Mouse (Mus musculus): ENCODE data around the gene Runx2. TPM values are rescaled to one million over a fixed set of nuclear protein-coding genes. Genes with fewer than 3 reads are reported as not detected.

Runx2 gene
- total and polyA plus RNA-seq, 3 experiments, result not detected

GRCm38 (mm10) chr17:44557199-44558111 is 257.1 kb downstream of the Runx2 start:
- Histone ChIP-seq H3K4me1 (ENCODE audit: control insufficient read depth in 1 of 2, insufficient read depth in 2 of 2, low read length in 2 of 2) (no peaks in the 10 kb centered on the region), H3K9me3 (replicated peaks; ENCODE audit: insufficient read depth, low read length) (no peaks in the 10 kb centered on the region), H3K4me3 (ENCODE audit: control insufficient read depth in 1 of 2, insufficient read depth in 1 of 2, low read depth in 2 of 2, low read length in 2 of 2) (no peak overlapping the region), H3K36me3 (ENCODE audit: control insufficient read depth in 1 of 2, insufficient read depth in 2 of 2, low read length in 2 of 2) (no peaks in the 10 kb centered on the region), H3K9ac (ENCODE audit: control insufficient read depth, low read depth, low read length, poor library complexity, severe bottlenecking) (no peak overlapping the region), H3K27me3 (ENCODE audit: control insufficient read depth in 1 of 2, insufficient read depth in 2 of 2, low read length in 2 of 2) (no peaks in the 10 kb centered on the region; a peak in 1 of 4 replicates), H3K27ac (ENCODE audit: control insufficient read depth, low read depth, low read length) (no peak overlapping the region), H3K79me2 (ENCODE audit: control insufficient read depth, insufficient read depth, low read length, poor library complexity) (no peaks in the 10 kb centered on the region)
- no peak for TF ChIP-seq EP300 (IDR thresholded peaks at IDR 0.05; ENCODE audit: low read depth in 1 of 2, low read length in 2 of 2)
- TF ChIP-seq USF1 (IDR thresholded peaks at IDR 0.05; ENCODE audit: low read depth, low read length), result no peak
- no peak for TF ChIP-seq CTCF (IDR thresholded peaks at IDR 0.05 in 2 of 3, conservative IDR thresholded peaks at IDR 0.05 in 1 of 3; ENCODE audit: control insufficient read depth in 1 of 3, insufficient read depth in 1 of 3, low read depth in 2 of 3, low read length in 3 of 3, poor library complexity in 1 of 3, severe bottlenecking in 1 of 3)
- no peak for TF ChIP-seq SIN3A (IDR thresholded peaks at IDR 0.05; ENCODE audit: low read length)
- no peak for TF ChIP-seq SMC3 (IDR thresholded peaks at IDR 0.05; ENCODE audit: low read depth, low read length)
- no peak for TF ChIP-seq MAZ (IDR thresholded peaks at IDR 0.05; ENCODE audit: low read depth, low read length)
- DNase-seq (ENCODE audit: low read depth, low spot score), result no peak

GRCm38 (mm10) chr17:44554941-44555340 is 259.7 kb downstream of the Runx2 start:
- no peaks in the 10 kb centered on the region for H3K79me2 ChIP-seq (ENCODE audit: control insufficient read depth, insufficient read depth, low read length, poor library complexity)
- no peak overlapping the region for H3K9ac ChIP-seq (ENCODE audit: control insufficient read depth, low read depth, low read length, poor library complexity, severe bottlenecking)
- no peak for TF ChIP-seq E2F4 (IDR thresholded peaks at IDR 0.05; ENCODE audit: borderline replicate concordance, low read depth, low read length)
- no peak for TF ChIP-seq RCOR1 (IDR thresholded peaks at IDR 0.05; ENCODE audit: low read depth, low read length)
- TF ChIP-seq SIN3A (IDR thresholded peaks at IDR 0.05; ENCODE audit: low read length), result no peak
- TF ChIP-seq POLR2AphosphoS2 (IDR thresholded peaks at IDR 0.05; ENCODE audit: low read length), result no peak
- no peak for TF ChIP-seq POLR2A (IDR thresholded peaks at IDR 0.05; ENCODE audit: control insufficient read depth in 1 of 2, insufficient read depth in 1 of 2, low read depth in 1 of 2, low read length in 2 of 2, poor library complexity in 1 of 2)
- TF ChIP-seq TBP (IDR thresholded peaks at IDR 0.05; ENCODE audit: low read depth, low read length), result no peak
- no peaks in the 10 kb centered on the region for H3K4me1 ChIP-seq (ENCODE audit: control insufficient read depth in 1 of 2, insufficient read depth in 2 of 2, low read length in 2 of 2)
- H3K27ac ChIP-seq (ENCODE audit: control insufficient read depth, low read depth, low read length), result no peak overlapping the region
- H3K9me3 ChIP-seq (replicated peaks; ENCODE audit: insufficient read depth, low read length), result no peaks in the 10 kb centered on the region
- no peaks in the 10 kb centered on the region; a peak in 1 of 4 replicates for H3K27me3 ChIP-seq (ENCODE audit: control insufficient read depth in 1 of 2, insufficient read depth in 2 of 2, low read length in 2 of 2)
- no peak for DNase-seq (ENCODE audit: low read depth, low spot score)
- H3K36me3 ChIP-seq (ENCODE audit: control insufficient read depth in 1 of 2, insufficient read depth in 2 of 2, low read length in 2 of 2), result no peaks in the 10 kb centered on the region
- no peak overlapping the region for H3K4me3 ChIP-seq (ENCODE audit: control insufficient read depth in 1 of 2, insufficient read depth in 1 of 2, low read depth in 2 of 2, low read length in 2 of 2)

- Histone ChIP-seq H3K27me3 (ENCODE audit: control insufficient read depth in 1 of 2, insufficient read depth in 2 of 2, low read length in 2 of 2) (no peaks in the 10 kb centered on the region), H3K36me3 (ENCODE audit: control insufficient read depth in 1 of 2, insufficient read depth in 2 of 2, low read length in 2 of 2) (no peaks in the 10 kb centered on the region), H3K4me1 (ENCODE audit: control insufficient read depth in 1 of 2, insufficient read depth in 2 of 2, low read length in 2 of 2) (no peaks in the 10 kb centered on the region), H3K79me2 (ENCODE audit: control insufficient read depth, insufficient read depth, low read length, poor library complexity) (no peaks in the 10 kb centered on the region), H3K4me3 (ENCODE audit: control insufficient read depth in 1 of 2, insufficient read depth in 1 of 2, low read depth in 2 of 2, low read length in 2 of 2) (no peak overlapping the region), H3K9ac (ENCODE audit: control insufficient read depth, low read depth, low read length, poor library complexity, severe bottlenecking) (no peak overlapping the region), H3K9me3 (replicated peaks; ENCODE audit: insufficient read depth, low read length) (no peaks in the 10 kb centered on the region), H3K27ac (ENCODE audit: control insufficient read depth, low read depth, low read length) (no peak overlapping the region)
- no peak for DNase-seq (ENCODE audit: low read depth, low spot score)
- TF ChIP-seq BHLHE40 (IDR thresholded peaks at IDR 0.05; ENCODE audit: borderline replicate concordance, low read depth, low read length) (no peak), RAD21 (IDR thresholded peaks at IDR 0.05; ENCODE audit: low read depth, low read length) (no peak), NRF1 (IDR thresholded peaks at IDR 0.05; ENCODE audit: insufficient read depth, low read depth, low read length, poor library complexity, severe bottlenecking) (no peak), MAFK (IDR thresholded peaks at IDR 0.05; ENCODE audit: borderline replicate concordance, low read depth, low read length) (no peak), TAL1 (IDR thresholded peaks at IDR 0.05; ENCODE audit: low read length) (no peak), E2F4 (IDR thresholded peaks at IDR 0.05; ENCODE audit: borderline replicate concordance, low read depth, low read length) (no peak), RCOR1 (IDR thresholded peaks at IDR 0.05; ENCODE audit: low read depth, low read length) (no peak), POLR2AphosphoS2 (IDR thresholded peaks at IDR 0.05; ENCODE audit: low read length) (no peak), ELF1 (IDR thresholded peaks at IDR 0.05; ENCODE audit: low read depth, low read length) (no peak), ZNF384 (IDR thresholded peaks at IDR 0.05; ENCODE audit: low read depth, low read length) (no peak), MXI1 (IDR thresholded peaks at IDR 0.05; ENCODE audit: low read depth, low read length) (no peak), MAZ (IDR thresholded peaks at IDR 0.05; ENCODE audit: low read depth, low read length) (no peak), POLR2AphosphoS5 (IDR thresholded peaks at IDR 0.05; ENCODE audit: borderline replicate concordance, low read depth, low read length) (no peak)
Measured at GRCm38 (mm10) chr17:44549551-44549950, 265.0 kb downstream of the Runx2 start.
